ENCODE assay signal across 37 mouse cellular contexts in genomic region chr5:35306692-35307091, GRCm38 (mm10). TPM values are rescaled to one million over a fixed set of nuclear protein-coding genes. Genes with fewer than 3 reads are reported as not detected.
"Had no signal": no experiment of that assay in that cellular context is flagged by ENCODE, and none has a peak within 500 bp of the region (broad histone marks: within the 10 kb centered on the region; RNA-seq: fewer than 3 reads in every experiment).

No protein-coding gene starts in this region.

- H3K4me3 ChIP-seq: heart, embryonic 10.5 days; heart, embryonic 12.5 days; heart, embryonic 13.5 days; heart, embryonic 15.5 days; hindbrain, embryonic 10.5 days; hindbrain, embryonic 12.5 days; hindbrain, embryonic 13.5 days; hindbrain, embryonic 15.5 days; intestine, embryonic 15.5 days; kidney, embryonic 15.5 days; layer of hippocampus, adult 2 months; left cerebral cortex, adult 2 months had no signal

- ATAC-seq: hindbrain, embryonic 16.5 days; hindbrain, postnatal 0 days; inflammation-experienced regulatory T-cells, adult 6 months; intestine, embryonic 15.5 days; intestine, embryonic 16.5 days; intestine, postnatal 0 days had no signal

- H3K36me3 ChIP-seq: heart, embryonic 10.5 days; heart, embryonic 12.5 days; heart, embryonic 13.5 days; heart, embryonic 15.5 days; hindbrain, embryonic 10.5 days; hindbrain, embryonic 12.5 days; hindbrain, embryonic 13.5 days; hindbrain, embryonic 15.5 days; intestine, embryonic 15.5 days; kidney, embryonic 15.5 days had no signal

- H3K4me1 ChIP-seq: heart, embryonic 10.5 days; heart, embryonic 12.5 days; heart, embryonic 13.5 days; heart, embryonic 15.5 days; hindbrain, embryonic 12.5 days; intestine, embryonic 15.5 days had no signal

- H3K27me3 ChIP-seq: hindbrain, embryonic 15.5 days had no signal

- H3K4me2 ChIP-seq: heart, embryonic 11.5 days; heart, embryonic 12.5 days; heart, embryonic 13.5 days; heart, embryonic 15.5 days; hindbrain, embryonic 12.5 days; hindbrain, embryonic 13.5 days; hindbrain, embryonic 14.5 days; hindbrain, embryonic 15.5 days; intestine, embryonic 15.5 days; kidney, embryonic 15.5 days had no signal

- H3K27ac ChIP-seq: heart, embryonic 10.5 days; heart, embryonic 13.5 days; heart, embryonic 15.5 days; hindbrain, embryonic 10.5 days; hindbrain, embryonic 12.5 days; hindbrain, embryonic 13.5 days; hindbrain, embryonic 14.5 days; intestine, embryonic 15.5 days; kidney, embryonic 15.5 days; kidney, postnatal 0 days; layer of hippocampus, adult 2 months; left cerebral cortex, adult 2 months had no signal

- DNase-seq: heart, postnatal 10 days; heart, postnatal 14 days; heart, postnatal 36 days; heart, postnatal 4 days; kidney, adult 11 months; kidney, adult 18-20 months; kidney, adult 2 months; kidney, adult 8-10 months; kidney, postnatal 10 days; kidney, postnatal 14 days; kidney, postnatal 25 days; kidney, postnatal 36 days; kidney, postnatal 4 days; layer of hippocampus, adult 9-11 months; layer of hippocampus, postnatal 36 days had no signal

- H3K9ac ChIP-seq: heart, embryonic 12.5 days; heart, embryonic 13.5 days; heart, embryonic 15.5 days; hindbrain, embryonic 12.5 days; hindbrain, embryonic 13.5 days; hindbrain, embryonic 14.5 days; hindbrain, embryonic 15.5 days; intestine, embryonic 15.5 days; kidney, embryonic 15.5 days had no signal

- H3K9me3 ChIP-seq: heart, embryonic 10.5 days; heart, embryonic 12.5 days; heart, embryonic 13.5 days; heart, embryonic 15.5 days; hindbrain, embryonic 10.5 days; hindbrain, embryonic 12.5 days; hindbrain, embryonic 13.5 days; hindbrain, embryonic 15.5 days; intestine, embryonic 15.5 days; kidney, embryonic 15.5 days had no signal

RNA-seq across cellular contexts. Expression of gene Adra2c, which starts 28.6 kb away (rescaled TPM):
- total RNA-seq: hematopoietic stem cell, adult 5-6 weeks had no signal
- polyA plus RNA-seq: heart, embryonic 13.5 days; heart, embryonic 15.5 days; heart, postnatal 0 days; inflammation-experienced regulatory T-cells, adult 6 months; intestine, embryonic 16.5 days had no signal
